Mouse (Mus musculus) cortical plate, adult 2 months (tissue): ENCODE data around the gene Il7r.

Source experiments
- CTCF ChIP-seq: fragments of 200-500 bp; IDR thresholded peaks from 2 replicates; pipeline ENCODE4 v1.5.1; 2011; ENCODE audit warnings: mild to moderate bottlenecking, control low read depth, low read length; ENCODE audit not compliant: insufficient read depth; ENCODE audit errors: extremely low read depth
- POLR2A ChIP-seq: fragments of 200-500 bp; IDR thresholded peaks from 2 replicates; pipeline ENCODE4 v1.6.1; 2011; ENCODE audit warnings: mild to moderate bottlenecking, low read length, control low read depth; ENCODE audit not compliant: insufficient read depth; ENCODE audit errors: extremely low read depth

DNA sequence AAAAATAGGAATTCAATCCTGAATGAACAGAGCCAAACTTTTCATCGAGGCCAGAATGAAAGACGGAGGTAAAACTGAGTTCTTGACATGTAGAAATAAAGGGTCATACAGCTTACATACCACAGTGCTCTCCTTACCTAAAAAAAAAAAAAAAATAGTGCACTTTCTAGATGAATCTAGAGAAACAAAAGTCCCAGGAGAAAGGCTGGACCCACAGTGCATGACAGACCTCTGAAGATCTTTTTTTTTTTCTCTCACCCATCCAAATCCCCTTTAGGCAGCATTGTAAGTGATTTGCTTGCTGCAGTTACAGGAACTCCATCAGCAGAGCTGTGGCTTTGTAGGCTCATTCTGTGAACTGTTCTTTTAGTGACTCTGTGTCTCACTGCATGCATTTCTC lies 19.0 kb upstream of the Il7r start:
- TF ChIP-seq POLR2A (no peak), CTCF (no peak)
